Mouse (Mus musculus): ENCODE measurements at regions not wholly inside any gene's neighbourhood (a gene's known extent, or its start where the extent isn't known, plus 50 kb on each side); places are given as distances from the start of the nearest gene placed in this dataset.
A peak's percentile ranks its signal among the peaks of the same experiment; 100 is the strongest.

GRCm38 (mm10) chr3:137193873-137194272, 147.0 kb upstream of the Emcn start:
- H3K27ac ChIP-seq, result no peak overlapping the region
- H3K27me3 ChIP-seq (ENCODE audit: insufficient read depth, low read length), result no peaks in the 10 kb centered on the region
- H3K4me2 ChIP-seq (ENCODE audit: low read length), result no peak overlapping the region
- H3K4me1 ChIP-seq (replicated peaks; ENCODE audit: insufficient read depth, low read length), result no peaks in the 10 kb centered on the region
- no peak for ATAC-seq (replicated peaks; ENCODE audit: low FRiP score, low read depth)
- no peak for TF ChIP-seq CTCF (IDR thresholded peaks at IDR 0.05; ENCODE audit: low read depth)
- no peaks in the 10 kb centered on the region for H3K9me3 ChIP-seq (replicated peaks; ENCODE audit: low read length)
- WGBS, result 71% methylated on average over 1 of the region's 1 CpGs
- H3K36me3 ChIP-seq (ENCODE audit: insufficient read depth, low read length), result no peaks in the 10 kb centered on the region
- DNase-seq (ENCODE audit: low spot score), result no peak
- no peak overlapping the region for H3K9ac ChIP-seq (ENCODE audit: low read depth, low read length)
- H3K4me3 ChIP-seq (replicated peaks; ENCODE audit: low read depth, low read length), result no peak overlapping the region

GRCm38 (mm10) chr3:137211667-137212066, 129.2 kb upstream of the Emcn start:
- H3K27ac ChIP-seq, result no peak overlapping the region

GRCm38 (mm10) chr3:137216036-137216435, 124.8 kb upstream of the Emcn start:
- Histone ChIP-seq H3K9ac (ENCODE audit: low read depth, low read length) (no peak overlapping the region), H3K4me2 (ENCODE audit: low read length) (no peak overlapping the region), H3K4me1 (replicated peaks; ENCODE audit: insufficient read depth, low read length) (no peaks in the 10 kb centered on the region), H3K27me3 (ENCODE audit: insufficient read depth, low read length) (no peaks in the 10 kb centered on the region), H3K27ac (no peak overlapping the region), H3K9me3 (replicated peaks; ENCODE audit: low read length) (no peaks in the 10 kb centered on the region), H3K36me3 (ENCODE audit: insufficient read depth, low read length) (no peaks in the 10 kb centered on the region), H3K4me3 (replicated peaks; ENCODE audit: low read depth, low read length) (no peak overlapping the region)
- ATAC-seq (replicated peaks; ENCODE audit: low FRiP score, low read depth) (no peak), DNase-seq (ENCODE audit: low spot score) (no peak)
- whole genome bisulfite sequencing, result 79% methylated on average over 1 of the region's 1 CpGs
- no peak for TF ChIP-seq CTCF (IDR thresholded peaks at IDR 0.05; ENCODE audit: low read depth)

More at GRCm38 (mm10) chr3:137211667-137212066, 129.2 kb upstream of the Emcn start:
- Histone ChIP-seq H3K27me3 (ENCODE audit: insufficient read depth, low read length) (no peaks in the 10 kb centered on the region), H3K9ac (ENCODE audit: low read depth, low read length) (no peak overlapping the region), H3K9me3 (replicated peaks; ENCODE audit: low read length) (no peaks in the 10 kb centered on the region), H3K4me3 (replicated peaks; ENCODE audit: low read depth, low read length) (no peak overlapping the region), H3K4me2 (ENCODE audit: low read length) (no peak overlapping the region), H3K36me3 (ENCODE audit: insufficient read depth, low read length) (no peaks in the 10 kb centered on the region), H3K4me1 (replicated peaks; ENCODE audit: insufficient read depth, low read length) (no peaks in the 10 kb centered on the region)
- ATAC-seq (replicated peaks; ENCODE audit: low FRiP score, low read depth) (no peak), DNase-seq (ENCODE audit: low spot score) (no peak)
- WGBS, result 83% methylated on average over 3 of the region's 3 CpGs
- no peak for TF ChIP-seq CTCF (IDR thresholded peaks at IDR 0.05; ENCODE audit: low read depth)

GRCm38 (mm10) chr3:137217245-137217644, 123.6 kb upstream of the Emcn start:
- peak; percentile 44 for DNase-seq (ENCODE audit: low spot score)
- no peaks in the 10 kb centered on the region for H3K9me3 ChIP-seq (replicated peaks; ENCODE audit: low read length)
- H3K27ac ChIP-seq, result no peak overlapping the region
- no peak overlapping the region for H3K4me3 ChIP-seq (replicated peaks; ENCODE audit: low read depth, low read length)
- no peak for TF ChIP-seq CTCF (IDR thresholded peaks at IDR 0.05; ENCODE audit: low read depth)
- no peaks in the 10 kb centered on the region for H3K36me3 ChIP-seq (ENCODE audit: insufficient read depth, low read length)
- no peak for ATAC-seq (replicated peaks; ENCODE audit: low FRiP score, low read depth)
- no peaks in the 10 kb centered on the region for H3K27me3 ChIP-seq (ENCODE audit: insufficient read depth, low read length)
- H3K4me2 ChIP-seq (ENCODE audit: low read length), result no peak overlapping the region
- no peaks in the 10 kb centered on the region for H3K4me1 ChIP-seq (replicated peaks; ENCODE audit: insufficient read depth, low read length)
- no peak overlapping the region for H3K9ac ChIP-seq (ENCODE audit: low read depth, low read length)

- H3K36me3 ChIP-seq (ENCODE audit: insufficient read depth, low read length), result no peaks in the 10 kb centered on the region
- ATAC-seq (replicated peaks; ENCODE audit: low FRiP score, low read depth), result no peak
- no peak for TF ChIP-seq CTCF (IDR thresholded peaks at IDR 0.05; ENCODE audit: low read depth)
- H3K9me3 ChIP-seq (replicated peaks; ENCODE audit: low read length), result no peaks in the 10 kb centered on the region
- H3K4me1 ChIP-seq (replicated peaks; ENCODE audit: insufficient read depth, low read length), result no peaks in the 10 kb centered on the region
- no peaks in the 10 kb centered on the region for H3K27me3 ChIP-seq (ENCODE audit: insufficient read depth, low read length)
- no peak overlapping the region for H3K9ac ChIP-seq (ENCODE audit: low read depth, low read length)
- 94% methylated on average over 5 of the region's 5 CpGs for WGBS
- H3K27ac ChIP-seq, result no peak overlapping the region
- no peak overlapping the region for H3K4me2 ChIP-seq (ENCODE audit: low read length)
- no peak for DNase-seq (ENCODE audit: low spot score)
- H3K4me3 ChIP-seq (replicated peaks; ENCODE audit: low read depth, low read length), result no peak overlapping the region
These were observed 122.9 kb upstream of the Emcn start for GRCm38 (mm10) chr3:137217926-137218325.

- no peaks in the 10 kb centered on the region for H3K27me3 ChIP-seq (ENCODE audit: insufficient read depth, low read length)
- no peak overlapping the region for H3K27ac ChIP-seq
- DNase-seq (ENCODE audit: low spot score) (peak; percentile 13), ATAC-seq (replicated peaks; ENCODE audit: low FRiP score, low read depth) (no peak)
- H3K4me1 ChIP-seq (replicated peaks; ENCODE audit: insufficient read depth, low read length), result no peaks in the 10 kb centered on the region
- H3K9ac ChIP-seq (ENCODE audit: low read depth, low read length), result no peak overlapping the region
- H3K4me3 ChIP-seq (replicated peaks; ENCODE audit: low read depth, low read length), result no peak overlapping the region
- no peak overlapping the region for H3K4me2 ChIP-seq (ENCODE audit: low read length)
- TF ChIP-seq CTCF (IDR thresholded peaks at IDR 0.05; ENCODE audit: low read depth), result no peak
- no peaks in the 10 kb centered on the region for H3K36me3 ChIP-seq (ENCODE audit: insufficient read depth, low read length)
- WGBS, result 71% methylated on average over 1 of the region's 1 CpGs
- H3K9me3 ChIP-seq (replicated peaks; ENCODE audit: low read length), result no peaks in the 10 kb centered on the region
These were observed 114.7 kb upstream of the Emcn start for GRCm38 (mm10) chr3:137226151-137226550.

GRCm38 (mm10) chr3:137227122-137227838, 113.6 kb upstream of the Emcn start:
- Histone ChIP-seq H3K4me2 (ENCODE audit: low read length) (no peak overlapping the region), H3K9ac (ENCODE audit: low read depth, low read length) (no peak overlapping the region), H3K36me3 (ENCODE audit: insufficient read depth, low read length) (no peaks in the 10 kb centered on the region), H3K4me1 (replicated peaks; ENCODE audit: insufficient read depth, low read length) (no peaks in the 10 kb centered on the region), H3K4me3 (replicated peaks; ENCODE audit: low read depth, low read length) (no peak overlapping the region), H3K27me3 (ENCODE audit: insufficient read depth, low read length) (no peaks in the 10 kb centered on the region), H3K27ac (no peak overlapping the region), H3K9me3 (replicated peaks; ENCODE audit: low read length) (no peaks in the 10 kb centered on the region)
- no peak for ATAC-seq (replicated peaks; ENCODE audit: low FRiP score, low read depth)
- no peak for TF ChIP-seq CTCF (IDR thresholded peaks at IDR 0.05; ENCODE audit: low read depth)
- 87% methylated on average over 5 of the region's 5 CpGs for WGBS
- peak; percentile 39 for DNase-seq (ENCODE audit: low spot score)

All from kidney, postnatal 0 days (tissue).